Mouse (Mus musculus): ENCODE results near the gene Tmem51.

Tmem51 gene

DNA sequence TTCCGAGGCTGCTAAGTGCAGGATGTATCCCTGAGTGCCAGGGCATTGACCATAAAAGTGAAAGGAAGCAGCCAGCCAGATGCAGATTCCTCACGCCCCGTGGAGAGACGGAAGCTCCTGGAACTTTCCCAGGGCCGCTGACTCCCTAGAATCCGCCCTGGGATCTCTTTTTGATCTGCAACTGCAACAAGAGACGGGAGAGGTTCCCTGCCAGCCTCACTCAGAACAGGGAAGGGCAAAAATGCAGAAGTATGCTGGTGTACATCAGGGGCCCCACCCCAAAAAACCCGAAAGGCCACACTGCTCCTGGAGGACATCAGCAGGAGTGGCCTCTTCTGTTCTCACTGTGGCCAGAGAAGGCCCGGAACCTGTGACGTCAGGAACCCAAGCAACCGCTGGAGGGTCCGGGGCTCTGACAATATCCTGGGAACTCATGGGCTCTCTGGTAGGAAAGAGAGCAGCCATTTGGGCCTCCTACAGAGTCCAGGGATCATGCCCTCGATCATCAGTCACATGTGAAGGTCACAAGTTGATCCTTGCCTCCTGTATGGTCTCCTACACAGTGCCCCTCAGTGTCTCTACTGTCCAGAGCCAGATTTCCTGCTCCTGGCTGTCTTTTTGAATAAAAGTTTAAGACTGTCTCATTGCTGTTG is 2.3 kb downstream of the Tmem51 start:
- DNase-seq (ENCODE audit: extremely low read depth, low read depth): no peak

DNA sequence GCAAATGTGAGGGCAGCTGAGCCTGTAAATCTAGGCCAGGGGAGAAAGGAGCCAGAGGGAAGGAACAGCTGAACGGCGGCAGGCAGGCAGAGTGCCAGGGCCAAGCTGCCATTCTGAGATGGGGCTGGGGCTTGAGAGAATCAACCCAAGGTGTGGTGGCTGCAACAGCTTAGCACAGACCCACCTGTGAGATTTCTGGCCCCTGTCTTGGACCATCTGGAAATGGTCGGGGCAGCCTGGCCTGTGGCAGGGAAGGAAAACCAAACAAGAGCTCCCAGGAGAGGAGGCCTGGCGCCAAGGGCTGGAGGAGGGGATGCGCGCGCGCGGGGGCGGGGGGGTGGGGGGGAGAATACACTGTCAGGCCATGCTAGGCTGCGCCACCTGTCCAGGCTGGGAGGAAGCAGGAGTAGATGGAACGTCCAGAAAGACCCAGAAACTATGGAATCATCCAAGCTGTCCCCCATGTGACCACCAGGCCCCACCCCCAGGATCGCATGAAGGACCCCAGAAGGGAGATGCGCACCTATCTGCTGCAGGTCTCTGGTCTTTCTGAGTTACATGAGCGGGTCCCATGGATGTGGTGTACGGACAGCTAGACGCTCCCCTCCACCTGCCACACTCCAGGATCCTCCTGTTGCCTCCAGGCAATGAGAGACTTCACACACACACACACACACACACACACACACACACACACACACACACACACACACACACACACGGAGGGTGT is 3.0 kb downstream of the Tmem51 start:
- no peak for DNase-seq (ENCODE audit: extremely low read depth, low read depth)

- DNase-seq (ENCODE audit: extremely low read depth, low read depth): no peak
Measured at GRCm38 (mm10) chr4:142080487-142080767, 3.7 kb downstream of the Tmem51 start.

DNA sequence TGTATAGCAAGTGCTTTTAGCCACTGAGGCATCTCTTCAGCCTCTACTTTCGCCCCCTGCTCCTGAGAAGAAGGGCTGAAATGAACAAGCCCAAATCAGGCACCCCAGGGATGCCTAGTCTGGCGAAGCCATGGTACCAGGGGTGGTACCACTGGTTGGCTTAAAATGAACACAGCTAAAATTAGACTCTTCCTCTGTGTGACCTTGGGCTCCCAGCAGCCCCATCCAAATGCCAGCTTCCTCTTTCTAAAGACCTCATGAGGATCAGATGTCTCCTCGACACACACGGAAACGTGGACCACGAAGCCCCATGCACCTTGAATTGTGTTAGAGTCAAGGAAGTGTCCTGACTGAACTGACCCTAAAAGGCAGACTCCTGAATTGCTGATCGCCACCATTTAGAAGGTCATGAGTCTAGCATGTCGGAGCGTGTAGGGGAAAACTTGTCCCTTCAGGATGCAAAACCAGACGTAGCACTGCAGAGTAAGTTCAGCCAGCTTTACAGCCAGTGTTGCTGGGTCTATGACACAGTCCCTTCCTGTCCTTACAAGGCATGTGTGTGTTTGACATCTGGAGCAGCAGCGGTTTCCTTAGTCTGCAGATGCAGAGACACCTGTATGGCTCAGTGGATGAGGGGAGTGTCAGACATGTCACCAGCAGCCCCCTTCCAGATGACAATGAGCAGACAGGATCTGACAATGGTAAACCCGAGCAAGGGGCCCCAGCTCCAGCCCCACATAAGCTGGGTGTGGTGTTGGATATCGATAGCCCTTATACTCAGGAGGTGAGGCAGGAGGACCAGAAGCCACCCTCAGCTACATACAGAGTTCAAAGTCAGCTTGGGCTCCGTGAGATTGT is 4.2 kb downstream of the Tmem51 start:
- no peak for DNase-seq (ENCODE audit: extremely low read depth, low read depth)

DNA sequence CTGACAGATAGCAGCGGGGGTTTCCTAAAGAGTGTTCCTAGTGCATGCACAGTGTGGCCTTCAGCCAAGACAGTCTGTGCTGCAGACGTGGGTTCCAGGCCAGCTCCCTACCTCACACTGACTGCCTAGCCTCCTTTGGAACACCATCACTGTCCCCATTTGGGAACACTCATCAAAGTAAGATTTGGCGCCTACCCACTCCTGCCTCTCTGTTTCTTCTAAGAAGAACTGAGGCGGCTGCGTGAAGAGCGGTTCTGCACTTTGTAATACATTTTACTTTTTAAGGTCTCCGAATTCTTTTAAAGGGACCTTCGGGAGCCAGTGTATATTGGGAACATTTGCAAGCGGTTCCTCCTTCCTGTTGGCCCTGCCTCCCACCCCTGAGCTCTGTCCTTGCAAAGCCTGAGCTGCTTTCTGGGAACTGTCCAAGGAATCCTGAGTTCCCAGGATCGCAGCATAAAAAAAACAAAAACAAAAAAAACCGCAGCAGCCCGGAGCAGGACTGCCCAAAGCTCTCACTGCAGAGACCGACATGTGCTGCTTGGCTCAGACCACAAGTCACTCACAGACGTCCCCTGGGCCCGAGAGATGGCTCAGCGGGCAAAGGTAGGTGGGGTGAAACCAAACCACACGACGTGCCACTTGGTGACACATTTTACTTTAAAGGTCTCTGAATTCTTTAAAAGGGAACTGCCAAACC is 6.4 kb downstream of the Tmem51 start:
- DNase-seq (ENCODE audit: extremely low read depth, low read depth): no peak

DNA sequence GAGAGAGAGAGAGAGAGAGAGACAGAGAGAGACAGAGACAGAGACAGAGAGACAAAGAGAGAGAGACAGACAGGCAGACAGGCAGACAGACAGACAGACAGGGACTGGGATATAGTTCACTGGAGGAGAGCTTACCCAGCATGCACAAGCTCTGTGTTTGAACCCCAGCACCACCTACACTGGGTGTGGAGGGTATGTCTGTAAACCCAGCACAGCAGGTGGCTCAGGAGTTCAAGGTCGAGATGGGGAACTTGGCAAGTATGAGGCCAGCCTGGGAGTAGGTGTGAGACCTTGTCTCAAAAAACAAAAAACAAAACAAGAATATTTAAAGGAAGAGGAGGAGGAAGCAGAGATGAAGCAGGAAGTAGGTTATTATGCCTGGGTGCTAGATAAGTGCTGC is 7.2 kb downstream of the Tmem51 start:
- DNase-seq (ENCODE audit: extremely low read depth, low read depth): no peak

DNA sequence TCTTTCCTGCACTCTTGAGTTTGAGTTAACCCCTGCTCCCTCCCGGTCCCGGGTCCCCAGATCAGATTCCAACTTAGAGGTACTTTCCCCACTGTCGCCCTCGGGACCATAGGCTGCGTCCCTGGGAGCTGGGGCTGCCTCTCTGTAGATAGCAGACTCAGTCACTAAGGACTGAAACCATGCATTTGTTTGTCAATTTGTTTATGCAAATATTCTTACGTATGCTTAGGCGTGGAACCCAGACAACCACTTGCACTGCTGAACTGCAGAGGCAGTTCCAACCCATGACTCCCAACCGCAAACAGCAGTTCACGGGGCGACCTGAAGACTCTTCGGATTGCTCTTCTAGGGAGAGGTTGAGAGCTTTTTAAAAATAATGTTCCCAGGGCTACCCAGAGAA is 8.2 kb downstream of the Tmem51 start:
- DNase-seq (ENCODE audit: extremely low read depth, low read depth): no peak

GRCm38 (mm10) chr4:142074060-142074732 is 9.9 kb downstream of the Tmem51 start:
- no peak for DNase-seq (ENCODE audit: extremely low read depth, low read depth)

DNA sequence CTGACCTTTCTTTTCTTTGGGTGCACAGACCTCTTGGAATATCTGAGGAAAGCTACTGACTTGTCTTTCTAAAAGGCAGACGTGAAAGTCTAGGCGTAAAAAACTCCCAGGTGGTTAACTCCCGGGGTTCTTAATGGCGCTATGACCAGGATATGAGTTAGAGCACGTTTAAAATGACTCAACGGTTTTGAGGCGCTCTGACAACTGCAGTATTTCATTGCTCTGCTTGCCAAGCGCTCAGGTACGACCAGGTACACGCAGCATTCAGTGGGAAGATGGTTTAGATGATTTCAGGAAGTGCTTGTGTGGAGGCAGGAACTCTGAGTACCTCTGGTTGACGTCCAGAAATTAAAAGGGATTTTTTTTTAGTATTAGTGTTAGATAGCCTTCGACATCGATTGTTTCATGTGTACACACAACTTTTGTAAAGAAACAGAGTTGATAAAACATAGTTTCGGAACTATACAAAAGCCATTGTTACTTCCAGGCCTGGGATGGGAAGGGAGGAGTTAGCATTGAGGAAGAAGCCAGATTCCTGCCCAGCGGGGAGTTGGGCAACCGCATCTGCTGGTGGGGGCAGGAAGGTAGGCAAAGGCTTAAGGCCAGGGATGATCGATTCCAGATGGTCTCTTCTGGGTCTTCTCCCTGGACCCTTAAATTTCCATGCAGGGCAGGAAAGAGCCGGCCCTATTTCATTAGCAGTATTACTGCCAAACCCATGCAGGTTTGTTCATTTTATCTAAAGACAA is 12.7 kb downstream of the Tmem51 start:
- DNase-seq (ENCODE audit: extremely low read depth, low read depth): no peak

- no peak for DNase-seq (ENCODE audit: extremely low read depth, low read depth)
Measured at GRCm38 (mm10) chr4:142070840-142071239, 13.3 kb downstream of the Tmem51 start.

DNA sequence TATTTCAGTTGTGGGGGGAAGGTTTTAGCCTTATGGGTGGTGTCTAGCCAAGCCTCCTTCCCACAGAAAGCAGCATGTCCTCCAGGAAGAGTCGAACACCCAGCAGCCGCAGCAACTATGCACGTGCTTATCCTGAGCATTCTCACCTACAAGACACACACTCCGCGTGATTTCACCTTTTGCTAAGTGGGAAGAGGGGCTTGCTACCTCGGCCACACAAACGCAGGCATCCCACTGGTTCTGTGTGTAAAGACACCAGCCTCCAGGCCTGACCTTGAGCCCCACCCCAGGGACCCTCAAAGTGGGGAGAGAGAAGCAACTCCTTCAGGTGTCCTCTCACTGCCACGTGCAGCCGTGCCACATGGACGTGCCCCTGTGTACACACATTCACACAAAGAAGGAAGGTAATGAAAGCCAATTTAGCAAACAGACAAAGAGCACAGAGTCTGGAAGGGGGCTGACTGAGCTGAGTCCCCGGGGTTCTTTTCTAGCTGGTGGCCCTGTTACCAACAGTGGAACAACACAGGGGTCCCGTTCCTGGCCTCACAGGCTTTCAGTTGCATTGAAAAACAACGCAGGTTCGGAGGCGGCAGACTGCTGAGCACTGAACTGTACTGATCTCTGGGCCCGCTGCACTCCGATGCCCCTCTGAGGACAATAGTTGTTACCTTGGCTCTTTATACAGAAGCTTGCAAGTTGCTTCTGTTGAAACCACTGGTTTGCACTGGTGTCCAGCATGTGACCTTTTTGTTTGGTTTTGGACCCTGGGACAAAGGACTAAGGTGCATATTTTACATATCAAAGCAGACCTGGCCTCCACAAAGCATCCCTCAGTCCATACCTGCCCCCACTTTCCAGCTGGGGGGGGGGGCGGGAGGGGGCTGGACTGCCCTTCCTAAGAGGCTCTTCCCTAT is 14.9 kb downstream of the Tmem51 start:
- DNase-seq (ENCODE audit: extremely low read depth, low read depth): no peak

DNA sequence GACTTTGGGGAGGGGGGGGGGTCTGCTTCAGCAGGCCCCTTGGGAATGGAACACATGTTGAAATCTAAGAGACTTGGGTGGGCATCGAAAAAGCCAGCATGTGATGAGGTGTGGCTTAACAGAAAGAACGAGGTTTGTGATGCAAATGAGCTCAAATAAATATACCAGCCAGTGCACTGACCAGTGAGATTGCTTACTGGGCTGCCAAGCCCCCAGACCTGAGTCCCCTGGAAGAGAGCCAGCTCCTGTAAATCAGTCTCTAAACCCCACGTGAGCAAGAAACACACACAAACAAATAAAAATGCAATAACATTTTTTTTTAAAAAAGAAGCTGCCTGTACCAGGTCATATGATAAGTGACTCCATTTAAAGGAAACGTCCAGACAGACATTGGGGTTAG is 17.5 kb downstream of the Tmem51 start:
- DNase-seq (ENCODE audit: extremely low read depth, low read depth): no peak

DNA sequence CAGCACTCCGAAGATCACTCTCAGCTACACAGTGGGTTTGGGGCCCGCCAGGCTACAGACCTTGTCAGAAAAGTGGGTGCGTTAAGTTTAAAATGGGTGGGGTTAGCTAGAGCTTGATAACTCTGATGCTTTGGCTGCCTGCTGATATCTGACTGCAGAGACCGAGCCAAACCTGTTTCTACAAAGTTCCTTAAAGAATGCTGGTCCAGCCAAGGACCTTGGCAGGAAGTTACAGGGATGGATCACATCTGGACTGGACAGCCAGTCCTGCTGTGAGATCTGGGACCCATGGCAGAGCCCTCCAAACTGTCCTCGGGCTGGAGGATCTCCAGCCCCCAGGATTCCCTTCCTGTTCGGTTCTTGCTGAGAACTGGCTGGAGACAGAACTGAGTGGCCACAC is 18.3 kb downstream of the Tmem51 start:
- DNase-seq (ENCODE audit: extremely low read depth, low read depth): no peak

DNA sequence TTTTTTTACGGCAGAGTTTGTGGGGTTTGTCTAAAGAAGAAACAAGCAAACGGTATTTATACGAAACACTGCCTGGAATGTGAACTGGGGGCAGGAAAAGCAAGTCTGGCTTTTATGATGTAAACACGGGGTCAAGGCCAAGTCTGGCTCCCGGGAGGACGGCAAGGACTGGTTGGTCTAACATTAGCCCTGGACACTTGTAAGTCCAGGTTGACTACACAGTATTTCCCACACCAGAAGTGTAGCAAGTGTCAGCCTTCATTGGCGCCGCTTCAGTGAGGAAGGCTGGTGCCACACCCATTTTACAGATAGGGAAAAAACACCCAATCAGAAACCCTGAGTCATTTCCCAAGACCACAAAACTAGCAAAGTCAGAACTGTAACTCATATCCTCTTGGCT is 18.8 kb downstream of the Tmem51 start:
- no peak for DNase-seq (ENCODE audit: extremely low read depth, low read depth)

- DNase-seq (ENCODE audit: extremely low read depth, low read depth): no peak
Measured at GRCm38 (mm10) chr4:142064582-142065228, 19.4 kb downstream of the Tmem51 start.

DNA sequence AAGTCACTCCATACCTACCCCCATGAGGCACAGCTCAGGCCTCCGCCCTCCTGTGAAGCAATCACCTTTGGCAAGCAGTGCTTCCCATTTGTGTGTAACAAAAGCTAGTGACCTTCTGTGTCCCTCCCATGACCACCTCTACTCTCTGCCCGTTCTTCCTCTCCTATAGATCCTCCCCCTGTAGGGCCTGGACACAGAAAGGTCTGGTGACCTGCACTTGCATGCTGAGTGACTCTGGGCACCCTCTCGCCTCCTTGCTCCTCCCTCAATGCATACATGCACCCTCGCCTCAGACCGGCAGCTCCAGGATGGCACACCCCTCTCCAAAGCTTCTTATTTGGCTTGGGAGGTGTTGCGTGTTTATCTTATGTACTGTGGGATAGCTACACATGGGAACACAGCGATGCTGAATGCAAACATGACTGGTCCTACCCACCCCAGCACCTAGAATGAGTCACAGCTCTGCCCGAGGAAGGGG is 21.0 kb downstream of the Tmem51 start:
- DNase-seq (ENCODE audit: extremely low read depth, low read depth): no peak

DNA sequence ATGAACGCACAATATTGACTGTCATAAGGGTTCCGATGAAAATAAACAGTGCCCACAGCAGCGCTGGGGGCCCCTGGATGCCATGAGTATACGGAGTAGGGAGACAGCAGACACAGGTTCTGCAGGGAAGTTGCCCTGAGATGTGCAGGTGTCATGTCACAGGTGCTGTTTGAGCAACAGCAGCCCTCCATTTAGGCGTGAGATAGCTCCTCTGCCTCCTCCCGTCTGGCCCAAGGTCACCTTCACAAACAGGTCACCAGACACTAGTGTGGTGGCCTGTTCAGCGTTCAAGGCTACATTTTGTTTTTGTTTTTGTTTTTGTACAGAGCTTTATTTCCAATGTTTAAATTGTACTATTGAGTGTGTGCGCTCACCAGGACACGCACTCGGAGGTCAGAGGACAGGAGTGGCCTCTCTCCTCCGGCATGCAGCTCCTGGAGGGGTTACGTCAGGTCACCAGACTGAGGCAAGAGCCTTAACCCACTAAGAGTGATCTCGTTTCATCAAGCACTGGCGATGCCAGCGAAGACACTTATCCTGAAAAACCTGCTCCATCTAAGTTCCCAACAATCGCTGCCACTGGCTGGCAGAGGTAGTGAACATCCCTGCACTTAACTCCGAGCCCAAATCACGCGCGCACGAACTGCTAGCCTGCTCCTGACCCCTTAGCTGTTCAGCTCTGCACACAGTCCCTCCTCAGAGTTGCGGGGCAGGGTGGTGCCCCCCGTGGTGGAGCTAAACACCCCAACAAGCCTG is 22.4 kb downstream of the Tmem51 start:
- DNase-seq (ENCODE audit: extremely low read depth, low read depth): no peak

Data from MEL-GATA-1-ER (cell line).